Mouse (Mus musculus): Measurements from ENCODE around the gene Per1. TPM values are rescaled to one million over a fixed set of nuclear protein-coding genes. Genes with fewer than 3 reads are reported as not detected.

Per1 gene
- polyA plus RNA-seq, 1 experiment from 2014 or later: 9.0 TPM

GRCm38 (mm10) chr11:69073951-69074775, 20.9 kb upstream of the Per1 start:
- Histone ChIP-seq H3K4me2 (peak overlapping the region; percentile 69; the same call in 1 of the 2 replicates), H3K9me3 (no peaks in the 10 kb centered on the region), H3K27ac (replicated peaks) (peak overlapping the region; percentile 84), H3K4me3 (no peak overlapping the region), H3K27me3 (replicated peaks) (no peaks in the 10 kb centered on the region), H3K4me1 (peaks cover 36% of the 10 kb centered on the region), H3K36me3 (no peaks in the 10 kb centered on the region), H3K9ac (peak overlapping the region; percentile 83)
- WGBS: 42% methylated on average over 6 of the region's 6 CpGs
- no peak for ATAC-seq (ENCODE audit: extremely low read depth, insufficient number of reproducible peaks, low FRiP score, low TSS enrichment)

GRCm38 (mm10) chr11:69074776-69075069, 20.3 kb upstream of the Per1 start:
- Histone ChIP-seq H3K4me2 (no peak overlapping the region), H3K36me3 (no peaks in the 10 kb centered on the region), H3K9ac (0 out of 2 replicates have a peak overlapping the region, but pooled peaks have one; percentile 83), H3K27me3 (replicated peaks) (no peaks in the 10 kb centered on the region), H3K27ac (replicated peaks) (peak overlapping the region; percentile 84; the same call in 1 of the 2 replicates), H3K4me1 (peaks cover 36% of the 10 kb centered on the region), H3K9me3 (no peaks in the 10 kb centered on the region), H3K4me3 (no peak overlapping the region)
- ATAC-seq (ENCODE audit: extremely low read depth, insufficient number of reproducible peaks, low FRiP score, low TSS enrichment): no peak
- WGBS: 52% methylated on average over 2 of the region's 2 CpGs

GRCm38 (mm10) chr11:69075764-69076479, 19.1 kb upstream of the Per1 start:
- Histone ChIP-seq H3K4me2 (no peak overlapping the region), H3K4me1 (peaks cover 31% of the 10 kb centered on the region), H3K9ac (no peak overlapping the region), H3K9me3 (no peaks in the 10 kb centered on the region), H3K27ac (replicated peaks) (no peak overlapping the region), H3K36me3 (no peaks in the 10 kb centered on the region), H3K27me3 (replicated peaks) (no peaks in the 10 kb centered on the region), H3K4me3 (no peak overlapping the region)
- 48% methylated on average over 9 of the region's 9 CpGs for WGBS
- no peak for ATAC-seq (ENCODE audit: extremely low read depth, insufficient number of reproducible peaks, low FRiP score, low TSS enrichment)

- H3K4me3 ChIP-seq: no peak overlapping the region
- H3K9me3 ChIP-seq: no peaks in the 10 kb centered on the region
- H3K9ac ChIP-seq: peak overlapping the region; percentile 35; the same call in 1 of the 2 replicates
- H3K4me1 ChIP-seq: peaks cover 25% of the 10 kb centered on the region
- no peak overlapping the region for H3K27ac ChIP-seq (replicated peaks)
- no peaks in the 10 kb centered on the region for H3K36me3 ChIP-seq
- 71% methylated on average over 5 of the region's 5 CpGs for WGBS
- no peaks in the 10 kb centered on the region for H3K27me3 ChIP-seq (replicated peaks)
- no peak for ATAC-seq (ENCODE audit: extremely low read depth, insufficient number of reproducible peaks, low FRiP score, low TSS enrichment)
- no peak overlapping the region for H3K4me2 ChIP-seq
These were observed 18.4 kb upstream of the Per1 start for GRCm38 (mm10) chr11:69076572-69076971.

- Histone ChIP-seq H3K4me2 (no peak overlapping the region), H3K27ac (replicated peaks) (no peak overlapping the region), H3K36me3 (no peaks in the 10 kb centered on the region), H3K27me3 (replicated peaks) (no peaks in the 10 kb centered on the region), H3K4me1 (peaks cover 17% of the 10 kb centered on the region), H3K9ac (no peak overlapping the region), H3K9me3 (no peaks in the 10 kb centered on the region), H3K4me3 (no peak overlapping the region)
- WGBS: 74% methylated on average over 9 of the region's 9 CpGs
- no peak for ATAC-seq (ENCODE audit: extremely low read depth, insufficient number of reproducible peaks, low FRiP score, low TSS enrichment)
These were observed 17.7 kb upstream of the Per1 start for GRCm38 (mm10) chr11:69077316-69077715.

- no peak overlapping the region for H3K4me3 ChIP-seq
- no peaks in the 10 kb centered on the region for H3K27me3 ChIP-seq (replicated peaks)
- no peak for ATAC-seq (ENCODE audit: extremely low read depth, insufficient number of reproducible peaks, low FRiP score, low TSS enrichment)
- H3K4me1 ChIP-seq: peaks cover 13% of the 10 kb centered on the region
- no peaks in the 10 kb centered on the region for H3K36me3 ChIP-seq
- WGBS: 77% methylated on average over 6 of the region's 6 CpGs
- no peak overlapping the region for H3K27ac ChIP-seq (replicated peaks)
- H3K9me3 ChIP-seq: no peaks in the 10 kb centered on the region
- no peak overlapping the region for H3K4me2 ChIP-seq
- H3K9ac ChIP-seq: no peak overlapping the region
These were observed 17.0 kb upstream of the Per1 start for GRCm38 (mm10) chr11:69078041-69078440.

GRCm38 (mm10) chr11:69078805-69079438, 16.1 kb upstream of the Per1 start:
- ATAC-seq (ENCODE audit: extremely low read depth, insufficient number of reproducible peaks, low FRiP score, low TSS enrichment): no peak
- Histone ChIP-seq H3K9me3 (no peaks in the 10 kb centered on the region), H3K4me3 (no peak overlapping the region), H3K27me3 (replicated peaks) (no peaks in the 10 kb centered on the region), H3K36me3 (no peaks in the 10 kb centered on the region), H3K9ac (no peak overlapping the region), H3K4me1 (peaks cover 8% of the 10 kb centered on the region), H3K27ac (replicated peaks) (no peak overlapping the region), H3K4me2 (no peak overlapping the region)
- WGBS: 62% methylated on average over 5 of the region's 5 CpGs

GRCm38 (mm10) chr11:69080102-69080854, 14.7 kb upstream of the Per1 start:
- no peak for ATAC-seq (ENCODE audit: extremely low read depth, insufficient number of reproducible peaks, low FRiP score, low TSS enrichment)
- no peak overlapping the region for H3K4me2 ChIP-seq
- no peaks in the 10 kb centered on the region for H3K9me3 ChIP-seq
- H3K4me3 ChIP-seq: no peak overlapping the region
- H3K9ac ChIP-seq: no peak overlapping the region
- H3K27me3 ChIP-seq (replicated peaks): no peaks in the 10 kb centered on the region
- no peak overlapping the region for H3K27ac ChIP-seq (replicated peaks)
- no peaks in the 10 kb centered on the region for H3K36me3 ChIP-seq
- H3K4me1 ChIP-seq: no peaks in the 10 kb centered on the region
- WGBS: 74% methylated on average over 15 of the region's 15 CpGs

GRCm38 (mm10) chr11:69080855-69081222, 14.2 kb upstream of the Per1 start:
- no peak overlapping the region for H3K27ac ChIP-seq (replicated peaks)
- WGBS: 85% methylated on average over 8 of the region's 8 CpGs
- no peak overlapping the region for H3K9ac ChIP-seq
- no peaks in the 10 kb centered on the region for H3K27me3 ChIP-seq (replicated peaks)
- H3K36me3 ChIP-seq: no peaks in the 10 kb centered on the region
- 0 out of 2 replicates have a peak, but pooled peaks cover under 1% of the 10 kb centered on the region for H3K4me1 ChIP-seq
- no peak overlapping the region for H3K4me2 ChIP-seq
- no peaks in the 10 kb centered on the region for H3K9me3 ChIP-seq
- ATAC-seq (ENCODE audit: extremely low read depth, insufficient number of reproducible peaks, low FRiP score, low TSS enrichment): no peak
- no peak overlapping the region for H3K4me3 ChIP-seq

GRCm38 (mm10) chr11:69081613-69082012, 13.4 kb upstream of the Per1 start:
- no peaks in the 10 kb centered on the region for H3K36me3 ChIP-seq
- H3K4me2 ChIP-seq: no peak overlapping the region
- 76% methylated on average over 7 of the region's 7 CpGs for WGBS
- no peak overlapping the region for H3K4me3 ChIP-seq
- ATAC-seq (ENCODE audit: extremely low read depth, insufficient number of reproducible peaks, low FRiP score, low TSS enrichment): no peak
- peaks cover 8% of the 10 kb centered on the region for H3K4me1 ChIP-seq
- H3K27me3 ChIP-seq (replicated peaks): no peaks in the 10 kb centered on the region
- no peak overlapping the region for H3K27ac ChIP-seq (replicated peaks)
- H3K9me3 ChIP-seq: no peaks in the 10 kb centered on the region
- H3K9ac ChIP-seq: no peak overlapping the region

GRCm38 (mm10) chr11:69085608-69086007, 9.4 kb upstream of the Per1 start:
- Histone ChIP-seq H3K4me1 (peaks cover 39% of the 10 kb centered on the region), H3K27me3 (replicated peaks) (no peaks in the 10 kb centered on the region), H3K9me3 (no peaks in the 10 kb centered on the region), H3K9ac (no peak overlapping the region), H3K4me3 (no peak overlapping the region), H3K27ac (replicated peaks) (no peak overlapping the region), H3K36me3 (peaks cover 13% of the 10 kb centered on the region), H3K4me2 (no peak overlapping the region)
- ATAC-seq (ENCODE audit: extremely low read depth, insufficient number of reproducible peaks, low FRiP score, low TSS enrichment): no peak
- WGBS: 73% methylated on average over 6 of the region's 6 CpGs

Measured in heart, embryonic 13.5 days (tissue).